Mouse (Mus musculus): ENCODE results near the gene Gpr183.

Gene Gpr183

DNA sequence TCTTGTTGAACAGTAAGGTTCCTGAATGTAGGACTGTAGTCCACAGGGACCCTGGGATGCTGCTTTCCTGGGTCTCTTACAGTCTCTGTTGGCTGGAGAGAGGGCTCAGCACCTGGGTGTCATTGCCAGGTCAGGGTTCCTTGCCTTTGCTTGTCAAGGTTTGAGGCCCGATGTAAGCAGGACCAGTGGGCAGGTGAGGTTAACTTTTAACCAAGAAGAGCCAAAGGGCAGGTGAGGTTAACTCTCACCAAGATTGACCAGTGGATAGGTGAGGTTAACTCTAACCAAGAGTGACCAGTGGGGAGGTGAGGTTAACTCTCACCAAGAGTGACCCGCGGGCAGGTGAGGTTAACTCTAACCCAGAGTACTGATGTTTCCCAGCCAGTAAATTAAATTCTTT lies 24.3 kb upstream of the Gpr183 start:
- DNase-seq (ENCODE audit: extremely low spot score, low read depth, low spot score), result no peak

- DNase-seq (ENCODE audit: extremely low spot score, low read depth, low spot score), result no peak
Observed at GRCm38 (mm10) chr14:121987691-121988090, 22.7 kb upstream of the Gpr183 start.

GRCm38 (mm10) chr14:121987287-121987686 lies 22.3 kb upstream of the Gpr183 start:
- no peak for DNase-seq (ENCODE audit: extremely low spot score, low read depth, low spot score)

DNA sequence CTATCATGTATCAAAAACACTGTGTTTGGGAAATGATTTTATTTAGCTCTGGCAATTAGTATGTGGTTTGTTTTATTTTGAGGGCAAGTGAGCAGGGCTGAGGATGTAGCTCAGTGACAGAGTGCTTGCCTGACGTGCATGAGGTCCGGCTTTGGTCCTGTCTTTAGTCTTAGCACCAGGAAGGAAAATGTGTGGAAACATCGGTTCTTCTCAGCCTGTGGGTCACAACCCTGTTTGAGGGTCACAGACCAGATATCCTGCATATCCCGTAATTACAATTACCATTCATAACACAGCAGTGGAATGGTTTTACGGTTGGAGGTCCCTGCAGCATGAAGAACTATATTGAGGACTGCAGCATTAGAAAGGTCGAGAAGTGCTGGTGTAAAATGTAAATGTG lies 21.0 kb upstream of the Gpr183 start:
- DNase-seq (ENCODE audit: extremely low spot score, low read depth, low spot score), result no peak

DNA sequence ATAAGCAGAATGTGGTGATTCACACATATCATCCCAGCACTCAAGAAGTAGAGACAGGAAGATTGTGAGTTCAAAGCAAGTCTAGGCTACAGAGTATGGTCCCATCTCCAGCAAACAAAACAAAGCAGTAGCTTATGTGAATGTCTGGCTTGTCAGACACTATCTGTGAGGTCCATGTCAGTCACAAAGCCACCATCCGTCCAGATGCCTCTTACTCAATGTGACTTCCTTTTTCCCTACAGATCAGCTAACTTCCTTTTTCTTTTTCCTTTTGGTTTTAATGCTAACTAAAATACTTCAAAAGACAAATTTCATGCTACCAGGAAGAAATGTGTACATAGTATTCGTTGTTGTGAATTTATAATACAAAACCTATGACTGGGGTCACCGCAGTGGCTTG lies 20.5 kb upstream of the Gpr183 start:
- DNase-seq (ENCODE audit: extremely low spot score, low read depth, low spot score), result no peak

DNA sequence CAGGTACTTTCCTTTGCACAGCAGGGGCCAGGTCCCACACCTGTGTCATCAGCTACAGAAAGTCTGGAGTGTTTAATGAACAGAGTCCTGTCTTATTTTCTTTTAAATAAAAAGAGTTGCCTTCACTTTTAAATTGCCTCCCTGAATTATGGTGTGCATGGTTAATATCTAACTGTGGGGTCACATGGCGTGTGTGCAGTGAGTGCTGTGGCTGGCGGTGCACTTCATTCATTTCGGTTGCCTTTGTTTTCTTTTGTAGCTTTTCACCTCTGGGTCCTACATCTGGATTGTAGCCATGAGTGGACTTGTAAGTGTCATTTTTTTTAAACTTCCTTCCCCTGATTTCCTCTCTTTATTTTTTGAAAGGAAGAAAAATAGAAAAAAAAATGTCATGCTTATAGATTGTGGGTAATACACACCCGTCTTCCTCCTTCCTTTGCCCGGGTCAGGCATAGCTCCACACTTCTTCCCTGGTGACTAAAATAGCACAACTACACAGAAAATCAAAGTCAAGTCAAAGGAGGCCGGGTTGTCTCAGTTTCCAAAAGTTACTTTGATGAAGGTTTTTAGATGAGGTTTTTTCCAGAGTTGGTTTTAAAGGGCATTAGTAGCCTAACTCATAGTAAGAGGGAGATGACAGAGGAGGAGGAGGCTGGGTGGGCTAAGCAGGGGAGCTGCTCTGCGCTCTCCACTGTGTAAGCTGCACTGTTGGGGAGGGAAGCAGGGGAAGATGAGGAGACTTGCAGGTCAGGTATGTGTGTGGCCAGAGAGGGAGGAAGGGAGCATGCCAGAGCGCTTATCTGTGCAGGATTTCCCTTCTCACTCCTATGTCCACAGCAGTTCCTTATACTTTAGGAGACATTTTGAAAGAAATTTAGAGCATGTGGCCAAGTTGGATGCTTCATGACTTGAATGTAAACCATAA lies 18.3 kb upstream of the Gpr183 start:
- DNase-seq (ENCODE audit: extremely low spot score, low read depth, low spot score), result no peak

GRCm38 (mm10) chr14:121981531-121981930 lies 16.5 kb upstream of the Gpr183 start:
- no peak for DNase-seq (ENCODE audit: extremely low spot score, low read depth, low spot score)

DNA sequence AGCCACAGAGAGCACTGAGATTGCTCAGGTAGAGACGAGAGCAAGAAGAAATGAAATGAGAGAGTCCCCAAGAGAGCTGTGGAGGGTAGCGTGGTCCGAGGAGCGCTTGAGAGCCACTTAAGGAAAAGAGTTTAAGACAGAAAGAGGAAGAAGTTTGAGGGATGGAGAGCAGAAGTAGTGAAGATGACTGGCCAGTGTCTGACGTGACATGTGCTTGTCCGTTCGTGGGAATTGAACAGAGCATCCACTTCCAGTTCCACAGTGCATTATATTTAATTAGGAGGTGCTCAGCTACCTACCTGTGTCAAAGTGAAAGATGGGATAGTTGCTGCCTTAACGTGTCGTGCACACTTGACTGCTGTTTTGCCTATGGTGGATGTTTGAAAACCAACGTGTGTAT lies 8.1 kb upstream of the Gpr183 start:
- DNase-seq (ENCODE audit: extremely low spot score, low read depth, low spot score), result no peak

- no peak for DNase-seq (ENCODE audit: extremely low spot score, low read depth, low spot score)
Observed at GRCm38 (mm10) chr14:121970402-121970801, 5.4 kb upstream of the Gpr183 start.

DNA sequence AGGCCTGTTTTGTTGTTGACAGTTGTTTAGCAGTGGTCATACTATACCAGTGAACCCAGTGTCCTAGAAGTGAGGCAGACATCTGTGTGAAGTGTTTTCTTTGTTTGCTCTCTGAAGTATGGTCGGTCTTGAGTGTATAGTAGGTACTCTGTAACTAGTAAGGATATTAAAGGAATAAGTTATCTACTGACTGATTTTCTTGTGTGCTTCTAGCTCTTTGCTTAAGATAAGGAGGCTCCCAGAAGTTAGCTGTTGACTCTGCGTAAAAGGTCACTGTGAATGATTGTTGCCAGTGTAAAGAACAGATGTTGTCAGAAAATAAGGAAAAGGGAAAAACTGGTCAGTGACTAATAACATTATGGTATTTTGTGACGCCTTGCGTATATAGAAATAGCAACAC lies 2.1 kb upstream of the Gpr183 start:
- DNase-seq (ENCODE audit: extremely low spot score, low read depth, low spot score), result no peak

GRCm38 (mm10) chr14:121965461-121965860 lies 466 bp upstream of the Gpr183 start:
- DNase-seq (ENCODE audit: extremely low spot score, low read depth, low spot score), result no peak

GRCm38 (mm10) chr14:121963942-121964335 lies 1.1 kb downstream of the Gpr183 start:
- DNase-seq (ENCODE audit: extremely low spot score, low read depth, low spot score), result no peak

DNA sequence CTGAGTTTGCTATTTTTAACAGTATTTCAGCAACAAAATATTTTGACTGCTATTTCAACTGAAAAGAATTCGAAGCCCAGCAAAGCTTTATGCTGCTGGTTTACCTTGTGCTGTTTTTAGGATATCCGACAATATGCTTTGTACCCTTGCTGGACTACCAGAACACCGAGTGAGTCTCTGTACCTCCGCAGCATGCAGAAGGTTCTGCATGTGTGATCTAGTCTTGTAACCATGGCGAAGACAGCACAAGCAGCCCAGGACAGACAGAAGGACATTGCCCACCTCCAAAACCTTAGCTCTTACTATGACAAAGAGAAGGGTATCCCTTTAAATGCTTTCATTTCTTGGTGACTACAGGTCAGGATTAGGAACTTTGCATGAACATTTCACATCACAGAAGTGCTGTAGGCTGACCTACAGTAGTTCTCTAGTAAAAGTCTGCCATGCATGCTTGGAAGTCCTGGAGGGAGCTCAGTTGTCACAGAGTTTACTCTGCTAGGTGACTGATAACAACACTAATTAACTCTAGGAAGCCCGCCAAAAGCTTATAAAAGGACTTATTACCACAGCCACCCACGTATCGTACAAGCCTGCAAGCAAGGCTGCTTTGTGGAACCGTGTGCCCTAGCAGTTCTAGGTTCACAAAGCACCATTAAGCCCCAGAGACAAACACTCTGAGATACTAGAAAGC lies 1.6 kb downstream of the Gpr183 start:
- no peak for DNase-seq (ENCODE audit: extremely low spot score, low read depth, low spot score)

DNA sequence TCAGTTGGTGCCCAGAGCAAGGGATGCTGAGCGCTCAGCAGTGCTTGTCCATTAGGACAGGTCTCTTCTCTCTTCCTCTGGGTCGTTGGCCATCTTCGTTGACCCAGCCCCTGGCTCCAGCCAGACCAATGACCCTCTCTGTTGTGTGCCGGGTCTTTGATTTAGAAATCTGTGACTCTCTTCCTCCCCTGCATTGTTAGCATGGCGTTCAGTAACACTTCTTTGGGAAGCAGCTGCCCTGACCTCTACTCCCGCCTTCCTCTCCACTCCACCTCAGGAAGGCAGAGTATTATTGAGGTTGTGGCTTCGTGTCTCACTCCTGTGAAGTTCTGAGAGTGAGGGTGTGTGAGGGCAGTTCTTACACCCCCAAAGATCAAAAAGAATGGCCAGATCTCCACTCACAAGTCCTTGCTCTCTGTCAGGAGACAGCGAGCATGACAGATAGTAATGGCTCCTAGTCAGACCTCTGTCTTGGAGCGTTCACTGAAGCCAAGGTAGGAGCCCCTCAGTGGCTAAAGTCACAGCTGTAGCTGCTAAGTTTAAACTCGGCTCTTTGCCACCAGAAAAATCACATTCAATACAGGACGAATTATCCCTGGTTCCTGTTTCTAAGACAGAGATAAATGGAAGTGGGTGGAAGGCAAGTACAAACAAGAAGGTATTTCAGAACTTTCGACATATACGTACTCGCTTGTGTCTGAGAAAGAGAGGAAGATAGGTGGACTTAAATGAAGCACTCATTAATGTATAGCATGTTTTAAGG lies 2.7 kb downstream of the Gpr183 start:
- DNase-seq (ENCODE audit: extremely low spot score, low read depth, low spot score), result no peak

- no peak for DNase-seq (ENCODE audit: extremely low spot score, low read depth, low spot score)
Observed at GRCm38 (mm10) chr14:121961496-121962127, 3.4 kb downstream of the Gpr183 start.

GRCm38 (mm10) chr14:121960997-121961396 lies 4.0 kb downstream of the Gpr183 start:
- DNase-seq (ENCODE audit: extremely low spot score, low read depth, low spot score), result no peak

DNA sequence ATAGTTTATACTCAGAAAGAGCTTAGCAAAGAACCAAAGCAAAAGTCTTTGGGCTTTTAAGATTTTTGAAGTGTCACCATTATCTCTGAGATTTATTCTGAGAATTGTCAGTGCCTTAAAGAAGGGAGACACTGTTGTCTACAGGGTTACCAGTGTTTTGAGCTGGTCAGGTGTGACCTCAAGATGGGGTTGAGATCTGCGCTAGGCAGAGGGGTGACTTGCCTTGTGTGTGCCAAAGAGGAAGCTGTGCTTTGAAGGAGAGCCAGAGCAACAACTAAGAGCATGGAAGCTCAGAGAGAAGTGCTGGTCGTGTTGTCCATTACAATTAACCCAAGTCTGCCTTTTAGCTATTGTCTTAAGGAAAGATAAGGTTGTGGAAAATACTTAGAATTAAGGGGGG lies 4.5 kb downstream of the Gpr183 start:
- DNase-seq (ENCODE audit: extremely low spot score, low read depth, low spot score), result no peak

GRCm38 (mm10) chr14:121960031-121960430 lies 5.0 kb downstream of the Gpr183 start:
- DNase-seq (ENCODE audit: extremely low spot score, low read depth, low spot score), result no peak

GRCm38 (mm10) chr14:121959538-121959980 lies 5.4 kb downstream of the Gpr183 start:
- no peak for DNase-seq (ENCODE audit: extremely low spot score, low read depth, low spot score)

DNA sequence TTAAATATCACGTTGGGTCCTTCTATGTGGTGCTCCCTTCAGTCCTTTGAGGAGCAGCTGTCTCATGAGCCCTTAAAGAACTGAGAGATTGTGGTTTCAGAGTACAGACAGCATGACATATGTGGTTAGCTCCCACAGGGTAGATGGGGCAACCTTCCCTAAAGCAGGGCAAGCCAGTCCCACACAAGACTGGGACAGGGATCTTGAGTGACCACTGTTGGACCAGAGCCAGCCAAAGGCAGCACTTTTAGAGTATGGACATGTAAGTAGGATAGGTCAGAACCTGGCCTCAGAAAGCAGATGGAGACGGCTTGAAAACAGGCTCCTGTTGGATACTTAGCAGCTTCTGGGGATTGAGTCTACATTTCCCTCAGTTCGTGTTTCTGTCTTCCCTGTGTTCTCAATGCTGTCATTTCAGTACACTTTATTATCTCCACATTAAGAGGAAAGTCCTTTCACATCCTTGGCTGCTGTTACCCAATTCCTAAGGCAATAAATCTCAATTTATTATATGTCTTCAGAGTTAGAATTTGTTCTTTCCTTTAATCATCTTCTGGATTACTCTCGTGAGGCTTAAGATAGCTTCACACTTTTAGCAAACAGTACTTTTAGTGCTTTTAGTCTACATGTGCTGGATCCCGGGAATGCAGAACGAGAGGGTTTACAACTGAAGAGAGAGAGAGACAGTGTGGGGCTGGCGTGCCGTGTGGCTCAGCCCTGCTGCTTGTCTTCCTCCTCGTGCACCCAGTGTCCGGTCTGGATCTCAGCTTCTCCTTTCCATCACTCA lies 6.1 kb downstream of the Gpr183 start:
- DNase-seq (ENCODE audit: extremely low spot score, low read depth, low spot score), result no peak
